Mouse (Mus musculus): ENCODE results near the gene Bcl2l13.

GRCm38 (mm10) chr6:120792947-120793346 lies 43.1 kb upstream of the Bcl2l13 start:
- peak; percentile 17; the same call in 1 of the 2 replicates for TF ChIP-seq CTCF (IDR thresholded peaks at IDR 0.05; ENCODE audit: low read depth)
- no peak for TF ChIP-seq EP300 (IDR thresholded peaks at IDR 0.05; ENCODE audit: low read depth)
